Mouse (Mus musculus) hindbrain, embryonic 15.5 days (tissue): ENCODE results near the gene Mcm3. TPM values are rescaled to one million over a fixed set of nuclear protein-coding genes. Genes with fewer than 3 reads are reported as not detected.

Experiments
- ATAC-seq: fragments of 200-750 bp; cut with Nextera tagmentation; 2 replicates; pipeline ENCODE4 v1.8.0; 2017; ENCODE audit warnings: low read depth, moderate number of reproducible peaks, moderate TSS enrichment; ENCODE audit not compliant: low FRiP score
- H3K27ac ChIP-seq: fragments of 300-500 bp; sonication (generic); replicated peaks from 2 replicates; pipeline ENCODE4 v1.5.1; 2015; ENCODE audit warnings: mild to moderate bottlenecking, inconsistent platforms
- H3K27me3 ChIP-seq: fragments of 300-500 bp; sonication (generic); 2 replicates; pipeline ENCODE4 v1.6.1; 2015; ENCODE audit warnings: control low read depth, inconsistent platforms
- H3K36me3 ChIP-seq: fragments of 300-500 bp; sonication (generic); 2 replicates; pipeline ENCODE4 v1.6.1; 2015; ENCODE audit warnings: control low read depth, inconsistent platforms
- H3K4me1 ChIP-seq: fragments of 300-500 bp; sonication (generic); replicated peaks from 2 replicates; pipeline ENCODE4 v1.6.1; 2015; ENCODE audit warnings: control low read depth, inconsistent platforms
- H3K4me2 ChIP-seq: fragments of 300-500 bp; sonication (generic); 2 replicates; pipeline ENCODE4 v1.6.1; 2015; ENCODE audit warnings: moderate library complexity, mild to moderate bottlenecking, inconsistent platforms
- H3K4me3 ChIP-seq: fragments of 300-500 bp; sonication (generic); 2 replicates; pipeline ENCODE4 v1.5.1; 2015; ENCODE audit warnings: mild to moderate bottlenecking, inconsistent platforms
- H3K9ac ChIP-seq: fragments of 300-500 bp; sonication (generic); 2 replicates; pipeline ENCODE4 v1.6.1; 2015; ENCODE audit warnings: inconsistent platforms
- H3K9me3 ChIP-seq: fragments of 300-500 bp; sonication (generic); 2 replicates; pipeline ENCODE4 v1.6.1; 2016; ENCODE audit warnings: control low read depth, inconsistent platforms
- WGBS: fragments of 180-500 bp; shearing (Covaris S2); methylation state at CpG from one replicate; pipeline ENCODE4 v1.1.7; 2015; 5-methylcytosine and 5-hydroxymethylcytosine counted together
- polyA plus RNA-seq: library from polyadenylated mRNA; unstranded; fragments of >200 nt; fragmentation: Nextera tagmentation; extraction: Ambion mirVana; gene quantifications from 2 replicates; pipeline ENCODE4 v1.2.1, GENCODE M21; 2015

Mcm3 gene
- polyA plus RNA-seq, 1 experiment from 2014 or later = 29.2 TPM

DNA sequence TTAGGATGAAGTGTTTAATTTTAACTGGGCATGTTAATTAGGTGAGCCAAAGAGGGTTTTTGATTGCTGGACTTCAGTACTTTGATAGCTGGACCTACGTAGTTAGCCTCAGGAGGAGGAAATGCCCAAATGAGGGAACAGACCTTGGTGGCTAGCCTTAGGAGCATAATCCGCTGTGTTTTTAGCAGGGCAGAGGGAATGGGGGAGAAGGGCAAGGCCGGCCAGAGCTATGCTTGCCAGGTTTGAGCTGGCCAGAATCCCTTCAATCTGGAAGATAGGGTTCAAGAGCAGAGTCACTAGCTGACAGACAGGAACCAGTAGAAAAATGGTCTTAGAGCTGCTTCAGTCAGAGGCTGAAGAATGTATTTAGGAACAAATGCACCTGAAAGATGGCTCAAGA is 62.5 kb downstream of the Mcm3 start:
- H3K36me3 ChIP-seq = no peaks in the 10 kb centered on the region
- H3K27me3 ChIP-seq = no peaks in the 10 kb centered on the region
- no peaks in the 10 kb centered on the region for H3K9me3 ChIP-seq
- WGBS = 95% methylated on average over 3 of the region's 3 CpGs
- no peaks in the 10 kb centered on the region for H3K4me1 ChIP-seq
- H3K9ac ChIP-seq = no peak overlapping the region
- no peak overlapping the region for H3K4me2 ChIP-seq
- ATAC-seq = no peak
- H3K4me3 ChIP-seq = no peak overlapping the region
- H3K27ac ChIP-seq = no peak overlapping the region

DNA sequence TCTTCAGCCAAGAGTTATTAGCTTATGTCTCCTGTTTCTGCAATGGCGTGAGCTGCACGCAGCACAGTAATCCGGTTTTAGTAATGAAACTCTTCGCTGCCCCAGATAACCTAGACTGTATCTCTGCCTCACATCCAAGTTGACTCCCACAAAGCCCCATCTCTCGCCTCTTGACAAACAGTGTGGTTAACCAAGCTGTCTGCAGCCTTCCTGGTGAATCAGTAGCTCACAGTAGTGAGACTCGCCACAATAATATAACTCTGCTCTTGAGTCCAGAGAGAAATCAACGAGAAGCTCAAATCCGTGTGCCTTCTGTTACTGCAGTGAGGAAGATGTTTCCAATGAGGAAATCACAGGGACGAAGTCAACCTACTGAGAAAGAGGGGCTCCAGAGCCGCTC is 65.7 kb downstream of the Mcm3 start:
- H3K4me3 ChIP-seq = no peak overlapping the region
- no peaks in the 10 kb centered on the region for H3K27me3 ChIP-seq
- WGBS = 88% methylated on average over 10 of the region's 10 CpGs

More for the DNA sequence above, 65.7 kb downstream of the Mcm3 start:
- H3K9ac ChIP-seq = no peak overlapping the region
- H3K27ac ChIP-seq = no peak overlapping the region
- no peaks in the 10 kb centered on the region for H3K36me3 ChIP-seq
- no peaks in the 10 kb centered on the region for H3K9me3 ChIP-seq
- no peak for ATAC-seq
- no peak overlapping the region for H3K4me2 ChIP-seq
- H3K4me1 ChIP-seq = no peaks in the 10 kb centered on the region

Other genes starting within 250 kb of the Mcm3 start
- 0.01 and 0.03 TPM in 2 replicates for gene Pkhd1, start 202.2 kb downstream of the Mcm3 start, polyA plus RNA-seq
- gene Il17a, start 89.4 kb downstream of the Mcm3 start, polyA plus RNA-seq = not detected in 2 replicates
- gene Il17f, start 29.7 kb downstream of the Mcm3 start, polyA plus RNA-seq = 0.18 TPM in 1 of 2 replicates, not detected in the other
- gene Paqr8, start 70.3 kb upstream of the Mcm3 start, polyA plus RNA-seq = 33.0 and 38.6 TPM in 2 replicates
- 2.9 and 3.6 TPM in 2 replicates for gene Efhc1, start 131.3 kb upstream of the Mcm3 start, polyA plus RNA-seq